Mouse (Mus musculus) CD4-positive, CD25-positive, alpha-beta regulatory T cell, adult 4 months (primary cell): Measurements from ENCODE around the gene Rnaseh2a. TPM values are rescaled to one million over a fixed set of nuclear protein-coding genes. Genes with fewer than 3 reads are reported as not detected.

Experiments
- ATAC-seq: one replicate; pipeline ENCODE4 v1.8.0; 2017
- polyA plus RNA-seq, 2 experiments: library from polyadenylated mRNA; unstranded; fragments of 100-300 nt; shearing (Covaris generic); gene quantifications; one replicate each; pipeline ENCODE4 v1.2.1; 2017

Rnaseh2a gene
- 100 to 1,000 TPM in 1 of 2 experiments, 10 to 100 TPM in 1; 78.9 to 109 TPM for polyA plus RNA-seq

DNA sequence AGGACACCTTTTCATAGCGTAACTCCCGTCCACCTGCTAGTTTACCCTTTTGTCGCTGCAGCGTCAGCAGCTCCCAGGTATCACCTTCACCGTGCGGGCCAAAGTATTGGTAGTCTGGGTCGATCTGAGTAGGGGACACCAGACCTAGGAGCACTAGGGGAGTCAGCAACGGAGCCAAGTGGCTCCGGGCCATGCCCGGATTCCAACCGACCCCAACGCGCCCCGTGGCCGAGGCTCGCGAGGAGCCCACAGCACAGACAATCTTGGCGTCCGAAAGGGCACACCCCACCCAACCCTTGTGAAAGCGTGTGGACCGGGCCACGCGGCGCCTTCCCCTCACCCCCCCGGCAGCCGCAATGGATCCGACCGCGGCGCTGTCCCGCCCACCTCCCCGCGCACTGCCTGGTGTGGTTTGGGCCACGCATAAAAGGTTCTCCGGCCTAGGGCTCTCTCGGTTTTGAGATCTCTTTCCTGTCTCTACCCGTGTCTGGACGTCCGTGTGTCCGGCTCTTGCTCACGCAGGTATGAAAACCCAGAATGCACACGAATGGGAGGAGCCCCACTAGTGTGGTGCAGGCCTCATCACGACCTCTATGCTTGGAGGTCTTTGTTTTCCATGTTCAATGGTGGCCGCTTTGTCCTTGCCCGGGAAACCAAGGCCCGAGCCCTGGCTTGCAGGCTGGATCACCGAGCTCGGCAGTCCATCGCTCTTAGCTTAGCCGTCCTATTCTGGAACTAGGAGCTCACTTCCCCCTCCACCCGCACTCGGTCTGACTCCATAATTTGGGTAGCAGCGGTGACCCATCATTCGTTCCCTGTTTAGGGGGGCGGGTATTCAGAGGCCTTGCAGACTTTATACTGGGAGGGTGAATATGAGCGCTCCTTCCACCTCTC, at the start of gene Rnaseh2a, which contains the start of the genes Gm49661 and Prdx2:
TSS of gene Rnaseh2a (minus strand) at position 527 of the 894 bp plus-strand sequence.
TSS of gene Gm49661 (minus strand) at position 193 of the 894 bp plus-strand sequence.
TSS of gene Prdx2 (plus strand) at position 347 of the 894 bp plus-strand sequence.
- peak; percentile 39 for ATAC-seq

- no peak for ATAC-seq
Measured at GRCm38 (mm10) chr8:85017209-85017608, 47.6 kb upstream of the Rnaseh2a start.

DNA sequence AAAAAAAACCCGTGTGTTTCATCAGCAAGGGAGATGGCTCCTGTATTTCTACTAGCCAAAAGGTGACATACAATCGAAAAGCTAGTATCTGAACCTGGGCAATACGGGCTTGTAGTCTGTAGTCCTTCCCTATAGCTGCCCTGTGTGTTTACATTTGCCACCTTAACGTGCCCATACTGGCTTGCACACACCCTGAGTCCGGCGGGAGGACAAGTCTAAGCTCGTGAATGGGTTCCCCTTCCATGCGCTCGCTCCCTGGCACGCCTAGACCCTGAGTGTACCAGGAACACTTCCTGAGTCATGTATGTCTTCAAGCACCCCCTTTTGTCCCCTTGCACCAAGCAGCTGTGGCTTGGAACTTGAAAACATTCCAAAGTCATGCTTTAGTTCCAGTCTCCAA, 47.2 kb upstream of the Rnaseh2a start:
- ATAC-seq = no peak

GRCm38 (mm10) chr8:85014431-85014830, 44.9 kb upstream of the Rnaseh2a start, which contains the start of gene Best2:
TSS of gene Best2 (minus strand) at chr8:85014531.
- ATAC-seq = no peak

DNA sequence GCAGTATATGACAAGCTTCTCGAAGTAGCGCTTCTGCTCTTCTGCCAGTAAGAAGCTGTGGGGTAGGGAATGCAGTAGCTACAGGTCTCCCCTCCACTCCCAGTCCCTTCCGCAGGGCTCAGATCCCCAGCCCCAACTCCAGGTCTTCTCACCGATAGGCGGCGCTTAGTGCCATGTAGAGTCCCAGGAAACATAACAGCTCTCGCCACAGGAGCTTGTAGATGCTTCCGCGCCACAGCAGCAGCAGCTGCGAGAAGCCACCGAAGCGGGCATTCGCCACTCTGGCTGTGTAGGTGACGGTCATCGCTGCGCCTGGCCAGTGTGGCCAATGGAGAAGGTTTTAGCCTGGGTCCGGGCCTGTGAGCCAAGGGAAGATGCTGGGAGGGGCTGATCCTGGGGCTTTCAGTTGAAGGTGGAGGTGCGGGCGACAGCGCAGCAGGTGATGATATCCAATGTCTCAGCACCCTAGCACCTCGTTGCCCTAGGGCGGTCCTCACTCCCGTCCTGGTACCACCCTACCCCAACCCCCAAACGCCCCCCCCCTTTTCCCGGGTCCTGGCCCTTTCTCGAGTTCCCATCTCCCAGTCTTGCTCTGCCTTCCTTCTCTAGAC, 43.8 kb upstream of the Rnaseh2a start:
- peak; percentile 95 for ATAC-seq

DNA sequence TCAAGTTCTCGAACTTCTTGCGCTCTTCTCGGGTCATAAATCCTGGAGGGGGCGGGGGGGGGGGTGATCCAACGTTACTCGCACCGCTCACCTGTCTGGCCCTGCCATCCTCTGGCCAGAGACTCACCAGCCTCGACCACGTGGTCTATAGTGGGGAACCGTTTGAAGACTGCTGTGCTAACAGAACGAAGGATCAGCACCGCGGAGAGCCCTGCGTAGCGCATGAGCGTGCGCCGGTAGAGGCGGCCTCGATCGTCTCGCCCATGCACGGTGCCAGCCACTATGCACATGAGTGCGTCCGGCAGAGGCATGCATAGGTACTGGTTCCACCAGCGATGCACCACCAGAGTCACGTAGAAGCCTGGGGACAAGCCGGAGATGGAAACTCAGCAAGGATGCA, 41.7 kb upstream of the Rnaseh2a start:
- no peak for ATAC-seq

GRCm38 (mm10) chr8:85007686-85008085, 38.1 kb upstream of the Rnaseh2a start:
- ATAC-seq = no peak

GRCm38 (mm10) chr8:84997649-84998295, 28.2 kb upstream of the Rnaseh2a start:
- ATAC-seq = peak; percentile 95

DNA sequence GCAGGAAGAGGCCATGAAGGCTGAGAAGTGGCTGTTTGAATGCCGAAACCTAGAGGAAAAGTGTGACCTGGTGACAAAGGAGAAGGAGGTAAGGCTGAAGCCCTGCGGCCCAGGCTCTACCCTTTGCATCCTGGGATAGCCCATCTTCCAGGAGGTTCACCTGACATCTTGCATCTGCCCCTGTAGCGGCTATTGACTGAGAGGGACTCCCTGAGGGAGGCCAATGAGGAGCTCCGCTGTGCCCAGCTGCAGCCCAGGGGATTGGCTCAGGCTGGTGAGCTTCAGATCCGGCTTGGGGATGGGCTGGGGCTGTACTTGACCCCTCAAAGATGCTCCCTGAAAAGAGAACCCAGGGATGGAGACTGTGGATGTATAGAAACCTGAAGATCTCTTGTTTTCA, 27.4 kb upstream of the Rnaseh2a start:
- ATAC-seq = no peak

- no peak for ATAC-seq
Measured at GRCm38 (mm10) chr8:84995680-84996079, 26.1 kb upstream of the Rnaseh2a start.

DNA sequence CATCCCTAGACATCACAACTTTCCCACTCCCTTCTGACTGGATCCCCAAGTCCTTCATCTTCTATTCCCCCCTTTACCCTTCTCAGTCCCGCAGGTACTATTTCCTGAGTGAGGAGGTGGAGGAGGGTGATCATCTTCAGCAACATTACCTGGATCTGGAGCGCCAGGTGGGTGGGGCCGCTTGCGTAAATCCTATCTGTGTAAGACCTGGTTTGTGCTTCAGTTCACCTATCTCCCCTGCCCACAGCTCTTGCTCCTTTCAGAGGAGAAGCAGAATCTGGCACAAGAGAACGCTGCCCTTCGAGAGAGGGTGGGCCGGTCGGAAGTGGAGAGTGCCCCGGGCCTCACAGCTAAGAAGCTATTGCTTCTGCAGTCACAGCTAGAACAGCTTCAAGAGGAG, 24.8 kb upstream of the Rnaseh2a start:
- ATAC-seq = no peak

DNA sequence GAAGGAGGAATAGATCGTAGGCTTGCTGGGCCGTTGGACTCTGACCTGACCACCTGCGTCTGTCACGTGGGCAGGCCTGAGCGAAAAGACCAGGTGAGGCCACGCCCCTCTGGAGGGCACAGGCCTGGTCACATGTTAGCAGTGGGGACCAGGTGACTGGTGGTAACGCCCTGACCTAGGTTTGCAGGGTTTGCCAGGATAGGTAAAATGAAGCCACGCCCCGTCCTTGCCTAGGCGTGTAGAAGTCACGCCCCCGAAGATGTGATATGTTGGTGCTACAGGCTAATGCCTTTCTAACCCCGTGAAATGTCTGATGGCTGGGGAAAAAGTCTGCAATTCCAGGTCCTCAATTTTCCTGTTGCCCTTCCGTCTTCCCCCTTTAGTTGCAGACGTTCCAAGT, 21.3 kb upstream of the Rnaseh2a start:
- no peak for ATAC-seq

DNA sequence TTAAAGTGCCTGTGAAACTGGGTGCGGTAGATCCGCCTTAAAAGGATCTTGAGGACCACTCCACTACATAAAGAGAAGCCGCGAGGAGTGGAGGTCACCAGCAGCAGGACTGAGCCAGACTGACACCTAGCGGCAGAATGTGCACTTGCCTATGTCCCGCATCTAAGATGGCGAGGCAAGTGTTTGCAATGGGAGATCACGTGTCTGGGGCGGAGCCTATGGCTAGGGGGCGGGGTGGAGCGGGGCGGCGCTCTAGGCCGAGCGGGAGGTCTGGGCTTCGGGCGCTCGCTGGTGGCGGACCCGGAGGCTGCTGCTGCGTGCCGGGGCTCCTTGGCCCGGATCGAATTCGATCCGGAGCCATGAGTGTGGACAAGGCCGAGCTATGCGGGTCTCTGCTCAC, 20.8 kb upstream of the Rnaseh2a start, which contains the start of gene Hook2:
TSS of gene Hook2 (plus strand) at position 255 of the 400 bp plus-strand sequence.
- peak; percentile 71 for ATAC-seq

- ATAC-seq = peak; percentile 15
Measured at GRCm38 (mm10) chr8:84989810-84990209, 20.2 kb upstream of the Rnaseh2a start.

DNA sequence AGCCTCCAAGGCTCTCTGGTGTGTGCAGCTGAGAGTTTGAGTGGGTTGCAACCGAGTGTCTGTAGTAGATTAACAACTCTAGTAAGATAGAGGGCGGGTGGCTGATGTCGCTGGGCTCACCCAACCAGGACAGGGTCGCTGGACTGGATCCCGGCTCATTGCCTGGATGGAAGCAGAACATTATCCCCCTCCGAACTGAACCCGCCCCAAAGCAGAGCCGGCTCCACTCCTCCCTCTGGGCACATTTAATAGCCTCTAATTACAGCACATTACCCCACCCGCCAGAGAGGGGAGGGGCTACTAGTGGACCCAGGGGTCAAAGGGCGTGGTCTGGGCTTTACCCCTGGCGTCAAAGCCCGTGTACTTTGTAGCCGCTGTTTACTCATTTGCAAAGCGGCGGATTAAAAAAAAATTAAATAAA, 19.8 kb upstream of the Rnaseh2a start:
- ATAC-seq = no peak

DNA sequence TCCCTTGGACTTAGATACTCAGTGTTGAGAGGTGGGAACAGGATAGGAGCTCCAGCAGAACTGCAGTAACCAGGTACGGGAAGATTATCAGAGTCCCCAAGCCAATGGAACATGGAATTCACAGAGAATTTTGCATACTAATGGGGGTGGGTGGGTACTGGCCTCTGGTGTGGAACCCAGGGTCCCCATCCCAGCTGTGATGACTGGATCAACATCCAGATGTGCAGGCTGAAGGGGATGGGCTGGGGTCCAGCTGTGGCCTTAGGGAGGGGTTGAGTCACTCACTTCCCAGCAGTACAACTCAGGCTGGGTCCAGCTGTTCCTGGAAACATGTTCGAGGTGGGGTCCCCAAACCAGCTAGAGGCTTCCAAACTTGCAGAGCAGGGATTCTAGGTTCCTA, 18.3 kb upstream of the Rnaseh2a start:
- ATAC-seq = no peak

DNA sequence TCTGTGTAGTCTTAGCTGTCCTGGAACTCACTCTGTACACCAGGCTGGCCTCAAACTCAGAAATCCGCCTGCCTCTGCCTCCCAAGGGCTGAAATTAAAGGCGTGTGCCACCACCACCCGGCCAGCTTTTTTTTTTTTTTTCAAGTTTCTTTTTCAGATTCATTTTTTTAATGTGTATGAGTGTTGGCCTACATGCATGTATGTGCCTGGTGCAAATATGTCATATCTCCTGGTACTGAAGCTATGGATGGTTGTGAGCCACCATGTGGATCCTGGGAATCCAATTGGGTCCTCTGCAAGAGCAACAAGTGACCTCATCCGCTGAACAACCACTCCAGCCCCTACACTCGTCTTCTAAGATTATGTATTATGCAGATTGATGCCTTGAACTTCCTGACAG, 17.8 kb upstream of the Rnaseh2a start:
- no peak for ATAC-seq

DNA sequence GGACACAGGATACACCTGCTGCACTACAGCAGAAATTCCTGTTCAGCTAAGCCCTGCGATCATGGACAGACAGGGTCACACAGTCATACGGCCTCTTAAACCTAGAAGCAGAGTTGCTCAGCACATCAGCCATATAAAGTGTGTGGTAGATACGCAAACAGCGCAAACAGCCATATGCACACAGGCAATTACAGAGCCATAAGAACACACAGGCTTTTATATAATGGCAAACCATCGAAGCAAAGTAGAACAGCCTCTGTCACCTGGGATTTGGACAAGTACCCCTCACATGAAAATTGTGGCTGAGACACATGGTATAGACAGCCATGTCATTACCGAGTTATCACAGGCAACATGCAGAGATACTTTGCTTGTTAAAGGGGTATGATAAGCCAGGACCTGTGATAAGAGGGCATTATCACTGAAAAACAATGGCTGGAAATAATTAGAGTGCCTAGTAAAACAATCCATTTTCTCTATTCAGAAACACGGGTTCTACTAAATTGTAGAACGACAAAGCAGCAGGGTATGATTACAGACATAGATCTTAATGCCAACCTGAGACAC, 16.9 kb upstream of the Rnaseh2a start:
- no peak for ATAC-seq

- peak; percentile 71 for ATAC-seq
Measured at GRCm38 (mm10) chr8:84985684-84986378, 16.3 kb upstream of the Rnaseh2a start.

DNA sequence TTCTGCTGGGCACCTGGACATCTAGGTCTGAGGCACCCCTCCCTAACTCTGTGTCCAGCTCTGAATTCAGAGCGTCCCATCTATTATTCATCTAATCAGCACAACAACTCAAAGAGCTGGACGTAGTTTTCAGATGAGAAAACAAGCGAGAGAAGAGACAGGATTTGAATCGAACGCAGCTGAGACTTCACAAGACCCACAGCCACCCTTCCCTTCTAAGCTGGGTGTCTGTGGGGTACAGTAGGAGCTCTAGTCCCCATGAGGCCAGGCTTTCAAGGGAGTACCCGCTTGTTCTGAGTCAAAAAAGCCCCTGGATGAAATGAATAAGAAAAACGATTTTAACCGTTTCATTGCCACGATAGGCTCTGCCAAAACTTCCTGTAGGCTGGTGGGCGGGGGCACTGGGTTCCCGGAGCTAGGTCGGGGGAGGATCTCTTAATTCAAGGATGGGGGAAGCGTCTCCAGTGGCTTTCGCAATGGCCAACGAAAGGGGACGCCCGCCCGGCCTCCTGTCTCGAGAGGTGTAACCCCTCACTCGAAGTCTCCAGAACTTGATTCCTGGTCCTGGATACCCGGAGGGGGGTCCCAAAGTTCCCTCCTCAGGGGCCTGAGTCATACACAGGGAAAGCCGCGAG, 15.6 kb upstream of the Rnaseh2a start:
- ATAC-seq = peak; percentile 12

GRCm38 (mm10) chr8:84984294-84985048, 14.9 kb upstream of the Rnaseh2a start:
- ATAC-seq = no peak
